Mouse (Mus musculus): Measurements from ENCODE around the gene Fam129a. TPM values are rescaled to one million over a fixed set of nuclear protein-coding genes. Genes with fewer than 3 reads are reported as not detected.

Gene Fam129a
- polyA plus RNA-seq, 1 experiment: 6.4 TPM

- TF ChIP-seq CTCF (IDR thresholded peaks at IDR 0.05; ENCODE audit: borderline replicate concordance, control insufficient read depth, extremely low read depth, insufficient read depth, low read length, poor library complexity): no peak
- TF ChIP-seq POLR2A (IDR thresholded peaks at IDR 0.05; ENCODE audit: control insufficient read depth, extremely low read depth, insufficient read depth, low read length, poor library complexity): no peak
- Histone ChIP-seq H3K4me1 (replicated peaks; ENCODE audit: control insufficient read depth, insufficient read depth, low read length) (peaks cover 8% of the 10 kb centered on the region), H3K27ac (ENCODE audit: control insufficient read depth, insufficient read depth, low read length) (no peak overlapping the region), H3K36me3 (ENCODE audit: control insufficient read depth, insufficient read depth, low read length) (no peaks in the 10 kb centered on the region), H3K4me3 (ENCODE audit: control insufficient read depth, insufficient read depth, low read length) (no peak overlapping the region), H3K27me3 (ENCODE audit: control insufficient read depth, insufficient read depth, low read length) (no peaks in the 10 kb centered on the region)
- WGBS: 85% methylated on average over 7 of the region's 7 CpGs
- no peak for DNase-seq
These were observed 2.3 kb upstream of the Fam129a start for GRCm38 (mm10) chr1:151568682-151569081.

- Histone ChIP-seq H3K36me3 (ENCODE audit: control insufficient read depth, insufficient read depth, low read length) (no peaks in the 10 kb centered on the region), H3K4me3 (ENCODE audit: control insufficient read depth, insufficient read depth, low read length) (peak overlapping the region; percentile 67), H3K27me3 (ENCODE audit: control insufficient read depth, insufficient read depth, low read length) (no peaks in the 10 kb centered on the region), H3K4me1 (replicated peaks; ENCODE audit: control insufficient read depth, insufficient read depth, low read length) (peaks cover 8% of the 10 kb centered on the region), H3K27ac (ENCODE audit: control insufficient read depth, insufficient read depth, low read length) (no peak overlapping the region)
- WGBS: 5% methylated on average over 10 of the region's 10 CpGs
- no peak for TF ChIP-seq POLR2A (IDR thresholded peaks at IDR 0.05; ENCODE audit: control insufficient read depth, extremely low read depth, insufficient read depth, low read length, poor library complexity)
- TF ChIP-seq CTCF (IDR thresholded peaks at IDR 0.05; ENCODE audit: borderline replicate concordance, control insufficient read depth, extremely low read depth, insufficient read depth, low read length, poor library complexity): no peak
- no peak for DNase-seq
These were observed 1.0 kb downstream of the Fam129a start for GRCm38 (mm10) chr1:151571838-151572578.

- H3K27me3 ChIP-seq (ENCODE audit: control insufficient read depth, insufficient read depth, low read length): no peaks in the 10 kb centered on the region
- 84% methylated on average over 7 of the region's 7 CpGs for WGBS
- no peak for TF ChIP-seq CTCF (IDR thresholded peaks at IDR 0.05; ENCODE audit: borderline replicate concordance, control insufficient read depth, extremely low read depth, insufficient read depth, low read length, poor library complexity)
- no peak for TF ChIP-seq POLR2A (IDR thresholded peaks at IDR 0.05; ENCODE audit: control insufficient read depth, extremely low read depth, insufficient read depth, low read length, poor library complexity)
- no peaks in the 10 kb centered on the region for H3K36me3 ChIP-seq (ENCODE audit: control insufficient read depth, insufficient read depth, low read length)
- no peak overlapping the region for H3K4me3 ChIP-seq (ENCODE audit: control insufficient read depth, insufficient read depth, low read length)
- H3K4me1 ChIP-seq (replicated peaks; ENCODE audit: control insufficient read depth, insufficient read depth, low read length): peaks cover 8% of the 10 kb centered on the region
- no peak for DNase-seq
- H3K27ac ChIP-seq (ENCODE audit: control insufficient read depth, insufficient read depth, low read length): no peak overlapping the region
These were observed 1.8 kb downstream of the Fam129a start for GRCm38 (mm10) chr1:151572601-151573320.

GRCm38 (mm10) chr1:151580200-151580982 lies 9.4 kb downstream of the Fam129a start:
- WGBS: 87% methylated on average over 8 of the region's 8 CpGs
- TF ChIP-seq CTCF (IDR thresholded peaks at IDR 0.05; ENCODE audit: borderline replicate concordance, control insufficient read depth, extremely low read depth, insufficient read depth, low read length, poor library complexity) (no peak), POLR2A (IDR thresholded peaks at IDR 0.05; ENCODE audit: control insufficient read depth, extremely low read depth, insufficient read depth, low read length, poor library complexity) (no peak)

GRCm38 (mm10) chr1:151581454-151581853 lies 10.5 kb downstream of the Fam129a start:
- Histone ChIP-seq H3K27ac (ENCODE audit: control insufficient read depth, insufficient read depth, low read length) (no peak overlapping the region), H3K36me3 (ENCODE audit: control insufficient read depth, insufficient read depth, low read length) (no peaks in the 10 kb centered on the region), H3K4me1 (replicated peaks; ENCODE audit: control insufficient read depth, insufficient read depth, low read length) (no peaks in the 10 kb centered on the region; the same call in 1 of the 2 replicates), H3K27me3 (ENCODE audit: control insufficient read depth, insufficient read depth, low read length) (no peaks in the 10 kb centered on the region), H3K4me3 (ENCODE audit: control insufficient read depth, insufficient read depth, low read length) (no peak overlapping the region)
- no peak for TF ChIP-seq CTCF (IDR thresholded peaks at IDR 0.05; ENCODE audit: borderline replicate concordance, control insufficient read depth, extremely low read depth, insufficient read depth, low read length, poor library complexity)
- no peak for TF ChIP-seq POLR2A (IDR thresholded peaks at IDR 0.05; ENCODE audit: control insufficient read depth, extremely low read depth, insufficient read depth, low read length, poor library complexity)
- 92% methylated on average over 6 of the region's 6 CpGs for WGBS
- no peak for DNase-seq

More at GRCm38 (mm10) chr1:151580200-151580982, 9.4 kb downstream of the Fam129a start:
- DNase-seq: no peak
- H3K4me1 ChIP-seq (replicated peaks; ENCODE audit: control insufficient read depth, insufficient read depth, low read length): no peaks in the 10 kb centered on the region; the same call in 1 of the 2 replicates
- H3K27me3 ChIP-seq (ENCODE audit: control insufficient read depth, insufficient read depth, low read length): no peaks in the 10 kb centered on the region
- no peak overlapping the region for H3K27ac ChIP-seq (ENCODE audit: control insufficient read depth, insufficient read depth, low read length)
- no peak overlapping the region for H3K4me3 ChIP-seq (ENCODE audit: control insufficient read depth, insufficient read depth, low read length)
- no peaks in the 10 kb centered on the region for H3K36me3 ChIP-seq (ENCODE audit: control insufficient read depth, insufficient read depth, low read length)

- H3K27me3 ChIP-seq (ENCODE audit: control insufficient read depth, insufficient read depth, low read length): no peaks in the 10 kb centered on the region
- H3K4me3 ChIP-seq (ENCODE audit: control insufficient read depth, insufficient read depth, low read length): no peak overlapping the region
- no peak overlapping the region for H3K27ac ChIP-seq (ENCODE audit: control insufficient read depth, insufficient read depth, low read length)
- H3K36me3 ChIP-seq (ENCODE audit: control insufficient read depth, insufficient read depth, low read length): no peaks in the 10 kb centered on the region
- 76% methylated on average over 3 of the region's 4 CpGs for WGBS
- no peak for TF ChIP-seq CTCF (IDR thresholded peaks at IDR 0.05; ENCODE audit: borderline replicate concordance, control insufficient read depth, extremely low read depth, insufficient read depth, low read length, poor library complexity)
- no peak for TF ChIP-seq POLR2A (IDR thresholded peaks at IDR 0.05; ENCODE audit: control insufficient read depth, extremely low read depth, insufficient read depth, low read length, poor library complexity)
- no peaks in the 10 kb centered on the region; the same call in 1 of the 2 replicates for H3K4me1 ChIP-seq (replicated peaks; ENCODE audit: control insufficient read depth, insufficient read depth, low read length)
- no peak for DNase-seq
These were observed 11.0 kb downstream of the Fam129a start for GRCm38 (mm10) chr1:151581977-151582376.

Data from thymus, adult 2 months (tissue).